Mouse (Mus musculus) lung, adult 18-20 months (tissue): ENCODE measurements around the gene Mapk3.
"Not testable (repeated sequence)": the region's sequence is repeated elsewhere in the genome, so short reads cannot be mapped to it uniquely, and the experiment has no call there.

Source experiments
- DNase-seq, 2 experiments: peaks; one replicate each; pipeline ENCODE4 v3.0.0; 2022; ENCODE audit warnings: mixed read lengths in 2 of 2

The Mapk3 gene

GRCm38 (mm10) chr7:126760391-126760802 is 996 bp downstream of the Mapk3 start:
- DNase-seq = peak; percentile 92 to 95

- no peak for DNase-seq
Observed at GRCm38 (mm10) chr7:126760956-126761355, 1.6 kb downstream of the Mapk3 start.

- no peak for DNase-seq
Observed at GRCm38 (mm10) chr7:126761529-126762067, 2.2 kb downstream of the Mapk3 start.

- DNase-seq = no peak
Observed at GRCm38 (mm10) chr7:126762471-126763008, 3.1 kb downstream of the Mapk3 start.

- DNase-seq = no peak
Observed at GRCm38 (mm10) chr7:126765540-126765939, 6.1 kb downstream of the Mapk3 start.

- DNase-seq = peak in 1 of 2 experiments; percentile 39
Observed at GRCm38 (mm10) chr7:126766201-126766600, 6.8 kb downstream of the Mapk3 start, which contains the start of gene Gdpd3. Gene Gdpd3, plus strand, starts transcription at chr7:126766334.

GRCm38 (mm10) chr7:126767001-126767400 is 7.6 kb downstream of the Mapk3 start:
- DNase-seq = no peak

- DNase-seq = peak; percentile 47 to 50
Observed at GRCm38 (mm10) chr7:126770784-126771183, 11.4 kb downstream of the Mapk3 start.

- no peak for DNase-seq
Observed at GRCm38 (mm10) chr7:126773351-126773750, 13.9 kb downstream of the Mapk3 start.

- no peak for DNase-seq
Observed at GRCm38 (mm10) chr7:126774463-126774862, 15.1 kb downstream of the Mapk3 start.

- no peak for DNase-seq
Observed at GRCm38 (mm10) chr7:126775185-126775977, 16.0 kb downstream of the Mapk3 start.

- DNase-seq = peak; percentile 69 to 77
Observed at GRCm38 (mm10) chr7:126775978-126776234, 16.5 kb downstream of the Mapk3 start.

GRCm38 (mm10) chr7:126776598-126777057 is 17.2 kb downstream of the Mapk3 start, which contains the start of gene Ypel3:
Gene Ypel3, plus strand, starts transcription at chr7:126776955.
- peak; percentile 96 to 97 for DNase-seq

- no peak for DNase-seq
Observed at GRCm38 (mm10) chr7:126777476-126777875, 18.1 kb downstream of the Mapk3 start.

- DNase-seq = no peak
Observed at GRCm38 (mm10) chr7:126778147-126778546, 18.7 kb downstream of the Mapk3 start.

GRCm38 (mm10) chr7:126779101-126779500 is 19.7 kb downstream of the Mapk3 start:
- not testable (repeated sequence) for DNase-seq

GRCm38 (mm10) chr7:126779983-126780970 is 20.9 kb downstream of the Mapk3 start:
- peak; percentile 80 to 86 for DNase-seq

- DNase-seq = no peak
Observed at GRCm38 (mm10) chr7:126780971-126781635, 21.7 kb downstream of the Mapk3 start, which contains the start of gene Tbx6. Gene Tbx6, plus strand, starts transcription at chr7:126781483.

GRCm38 (mm10) chr7:126781661-126782370 is 22.4 kb downstream of the Mapk3 start:
- DNase-seq = no peak

GRCm38 (mm10) chr7:126782693-126783092 is 23.3 kb downstream of the Mapk3 start:
- no peak for DNase-seq

GRCm38 (mm10) chr7:126784469-126784868 is 25.1 kb downstream of the Mapk3 start:
- DNase-seq = no peak
